Mouse (Mus musculus) midbrain, embryonic 11.5 days (tissue): ENCODE data around the gene Mapkapk3. TPM values are rescaled to one million over a fixed set of nuclear protein-coding genes. Genes with fewer than 3 reads are reported as not detected.
A peak's percentile ranks its signal among the peaks of the same experiment; 100 is the strongest.

ENCODE experiments used
- ATAC-seq: fragments of 200-750 bp; cut with Nextera tagmentation; 2 replicates; pipeline ENCODE4 v1.8.0; 2017; ENCODE audit warnings: moderate TSS enrichment, moderate library complexity; ENCODE audit not compliant: low FRiP score
- DNase-seq: peaks from one replicate; pipeline ENCODE4 v3.0.0; 2015; ENCODE audit warnings: low spot score; ENCODE audit errors: missing footprints
- H3K27ac ChIP-seq: fragments of 300-500 bp; sonication (generic); 2 replicates; pipeline ENCODE4 v1.5.1; 2014; ENCODE audit warnings: low read depth, low read length
- H3K27me3 ChIP-seq: fragments of 300-500 bp; sonication (generic); 2 replicates; pipeline ENCODE4 v1.6.1; 2014; ENCODE audit warnings: mild to moderate bottlenecking, low read length, moderate library complexity, mixed read lengths; ENCODE audit not compliant: control insufficient read depth, insufficient read depth
- H3K36me3 ChIP-seq: fragments of 300-500 bp; sonication (generic); 2 replicates; pipeline ENCODE4 v1.6.1; 2014; ENCODE audit warnings: mild to moderate bottlenecking, low read length, moderate library complexity, mixed read lengths; ENCODE audit not compliant: control insufficient read depth, insufficient read depth
- H3K4me1 ChIP-seq: fragments of 300-500 bp; sonication (generic); 2 replicates; pipeline ENCODE4 v1.6.1; 2014; ENCODE audit warnings: low read length; ENCODE audit not compliant: control insufficient read depth, insufficient read depth
- H3K4me2 ChIP-seq: fragments of 300-500 bp; sonication (generic); 2 replicates; pipeline ENCODE4 v1.6.1; 2014; ENCODE audit warnings: mild to moderate bottlenecking, moderate library complexity
- H3K4me3 ChIP-seq: fragments of 300-500 bp; sonication (generic); 2 replicates; pipeline ENCODE4 v1.5.1; 2014; ENCODE audit warnings: low read depth, low read length
- H3K9ac ChIP-seq: fragments of 300-500 bp; sonication (generic); 2 replicates; pipeline ENCODE4 v1.6.1; 2014; ENCODE audit warnings: low read length
- H3K9me3 ChIP-seq: fragments of 300-500 bp; sonication (generic); 2 replicates; pipeline ENCODE4 v1.6.1; 2016; ENCODE audit warnings: low read length; ENCODE audit not compliant: control insufficient read depth
- WGBS: fragments of 180-500 bp; shearing (Covaris S2); extraction: QIAGEN DNeasy Blood & Tissue Kit; methylation state at CpG from one replicate; pipeline ENCODE4 v1.1.7; 2014; 5-methylcytosine and 5-hydroxymethylcytosine counted together
- polyA plus RNA-seq: library from polyadenylated mRNA; unstranded; fragments of >200 nt; fragmentation: Nextera tagmentation; extraction: Ambion mirVana; gene quantifications from 2 replicates; pipeline ENCODE4 v1.2.1, GENCODE M21; 2014

Gene Mapkapk3
- polyA plus RNA-seq, 1 experiment from 2014 or later: 2.7 TPM

GRCm38 (mm10) chr9:107327879-107328620 lies 38.4 kb upstream of the Mapkapk3 start:
- ATAC-seq (no peak), DNase-seq (no peak)
- H3K36me3 ChIP-seq: no peaks in the 10 kb centered on the region; the same call in 1 of the 2 replicates
- no peak overlapping the region for H3K4me3 ChIP-seq
- H3K9ac ChIP-seq: no peak overlapping the region
- no peaks in the 10 kb centered on the region for H3K4me1 ChIP-seq
- H3K9me3 ChIP-seq: no peaks in the 10 kb centered on the region
- no peak overlapping the region for H3K4me2 ChIP-seq
- no peaks in the 10 kb centered on the region for H3K27me3 ChIP-seq
- 91% methylated on average over 16 of the region's 16 CpGs for WGBS
- no peak overlapping the region for H3K27ac ChIP-seq

DNA sequence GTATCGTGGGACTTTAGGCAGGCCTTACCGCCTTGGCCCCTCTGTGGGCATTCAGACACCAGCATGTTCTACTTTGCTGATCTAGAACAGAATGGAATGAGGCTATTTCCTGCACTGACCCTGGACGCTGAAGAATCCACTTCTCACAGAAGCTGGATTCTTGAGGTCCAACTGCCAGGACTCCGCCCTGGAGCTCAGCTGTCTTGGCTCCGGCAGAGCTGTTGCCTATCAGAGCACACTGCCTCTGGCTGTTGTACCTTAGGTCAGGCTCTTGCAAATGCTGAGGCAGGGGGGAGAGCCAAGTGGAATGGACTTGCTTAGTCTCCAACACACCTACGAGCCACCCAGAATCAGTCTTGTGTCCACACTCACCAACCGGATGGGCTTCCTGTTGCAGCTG lies 36.2 kb upstream of the Mapkapk3 start:
- H3K27me3 ChIP-seq: no peaks in the 10 kb centered on the region
- H3K36me3 ChIP-seq: no peaks in the 10 kb centered on the region
- no peak for DNase-seq
- no peak overlapping the region for H3K4me2 ChIP-seq
- H3K27ac ChIP-seq: no peak overlapping the region
- H3K4me1 ChIP-seq: no peaks in the 10 kb centered on the region
- no peaks in the 10 kb centered on the region for H3K9me3 ChIP-seq
- H3K4me3 ChIP-seq: no peak overlapping the region
- ATAC-seq: no peak
- 85% methylated on average over 7 of the region's 7 CpGs for WGBS
- no peak overlapping the region for H3K9ac ChIP-seq

GRCm38 (mm10) chr9:107324799-107325561 lies 35.3 kb upstream of the Mapkapk3 start:
- Histone ChIP-seq H3K27ac (no peak overlapping the region), H3K27me3 (no peaks in the 10 kb centered on the region), H3K4me2 (no peak overlapping the region), H3K4me1 (no peaks in the 10 kb centered on the region), H3K9me3 (no peaks in the 10 kb centered on the region), H3K36me3 (no peaks in the 10 kb centered on the region), H3K9ac (no peak overlapping the region), H3K4me3 (no peak overlapping the region)
- WGBS: 60% methylated on average over 4 of the region's 4 CpGs
- DNase-seq: no peak
- ATAC-seq: no peak

- H3K9me3 ChIP-seq: no peaks in the 10 kb centered on the region
- no peak overlapping the region for H3K4me2 ChIP-seq
- no peaks in the 10 kb centered on the region for H3K4me1 ChIP-seq
- DNase-seq (no peak), ATAC-seq (no peak)
- no peaks in the 10 kb centered on the region for H3K36me3 ChIP-seq
- no peak overlapping the region for H3K4me3 ChIP-seq
- no peaks in the 10 kb centered on the region for H3K27me3 ChIP-seq
- no peak overlapping the region for H3K9ac ChIP-seq
- no peak overlapping the region for H3K27ac ChIP-seq
- WGBS: 83% methylated on average over 6 of the region's 6 CpGs
Measured at GRCm38 (mm10) chr9:107323558-107323957, 33.9 kb upstream of the Mapkapk3 start.

DNA sequence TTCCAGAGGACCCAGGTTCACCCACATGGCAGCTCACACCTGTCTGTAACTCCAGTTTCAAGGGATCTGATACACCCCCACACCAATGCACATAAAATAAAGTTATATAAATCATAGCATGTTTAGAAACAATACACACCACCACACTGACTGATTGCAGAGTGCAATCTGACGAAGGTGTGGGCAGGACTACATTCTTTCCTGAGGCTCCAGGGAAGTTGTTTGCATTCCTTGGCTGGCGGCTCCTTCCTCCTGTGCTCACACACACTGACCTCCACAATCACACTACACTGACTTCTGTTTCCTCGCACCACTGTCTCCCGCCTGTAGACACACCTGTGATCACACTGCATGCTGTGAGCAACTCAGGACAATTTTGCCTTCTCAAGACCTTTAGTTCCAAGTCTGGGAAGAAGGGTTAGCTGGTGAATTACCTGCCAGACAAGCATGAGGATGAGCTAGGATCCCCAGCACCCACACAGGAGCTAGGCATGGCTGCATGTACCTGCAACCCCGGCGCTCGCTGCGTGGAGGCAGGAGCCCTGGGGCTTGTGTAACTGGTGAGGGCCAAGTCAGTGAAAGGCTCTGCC lies 32.9 kb upstream of the Mapkapk3 start:
- Histone ChIP-seq H3K9ac (no peak overlapping the region), H3K27ac (no peak overlapping the region), H3K4me1 (no peaks in the 10 kb centered on the region), H3K4me3 (no peak overlapping the region), H3K27me3 (no peaks in the 10 kb centered on the region), H3K36me3 (no peaks in the 10 kb centered on the region), H3K4me2 (no peak overlapping the region), H3K9me3 (no peaks in the 10 kb centered on the region)
- 82% methylated on average over 8 of the region's 8 CpGs for WGBS
- DNase-seq (no peak), ATAC-seq (no peak)

GRCm38 (mm10) chr9:107315791-107316190 lies 26.1 kb upstream of the Mapkapk3 start:
- Histone ChIP-seq H3K9me3 (no peaks in the 10 kb centered on the region), H3K9ac (no peak overlapping the region), H3K4me3 (no peak overlapping the region), H3K4me1 (no peaks in the 10 kb centered on the region), H3K4me2 (no peak overlapping the region), H3K36me3 (no peaks in the 10 kb centered on the region), H3K27ac (no peak overlapping the region), H3K27me3 (no peaks in the 10 kb centered on the region)
- no peak for ATAC-seq
- 84% methylated on average over 2 of the region's 2 CpGs for WGBS
- DNase-seq: peak; percentile 80

DNA sequence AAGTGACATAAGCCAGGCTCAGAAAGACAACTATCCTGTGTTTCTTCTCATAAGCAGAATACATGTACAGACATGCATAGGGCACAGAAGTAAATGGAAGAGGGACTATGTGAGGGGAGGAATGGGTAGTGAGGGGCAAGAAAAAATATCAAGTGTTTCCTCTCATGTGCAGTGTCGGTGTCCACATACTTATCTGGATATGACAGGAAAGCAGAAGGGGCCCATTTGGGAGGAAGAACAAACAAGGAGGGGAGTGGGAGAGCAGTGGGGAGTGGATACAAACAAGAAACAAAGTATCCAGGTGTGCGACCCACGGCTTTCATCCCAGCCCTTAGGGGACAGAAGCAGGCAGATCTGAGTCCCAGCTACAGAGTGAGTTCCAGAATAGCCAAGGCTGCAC lies 24.2 kb upstream of the Mapkapk3 start:
- ATAC-seq (no peak), DNase-seq (peak; percentile 10)
- no peak overlapping the region for H3K4me2 ChIP-seq
- no peaks in the 10 kb centered on the region for H3K27me3 ChIP-seq
- H3K9ac ChIP-seq: no peak overlapping the region
- H3K36me3 ChIP-seq: no peaks in the 10 kb centered on the region
- WGBS: 83% methylated on average over 3 of the region's 3 CpGs
- H3K9me3 ChIP-seq: no peaks in the 10 kb centered on the region
- no peak overlapping the region for H3K27ac ChIP-seq
- no peak overlapping the region for H3K4me3 ChIP-seq
- H3K4me1 ChIP-seq: no peaks in the 10 kb centered on the region

DNA sequence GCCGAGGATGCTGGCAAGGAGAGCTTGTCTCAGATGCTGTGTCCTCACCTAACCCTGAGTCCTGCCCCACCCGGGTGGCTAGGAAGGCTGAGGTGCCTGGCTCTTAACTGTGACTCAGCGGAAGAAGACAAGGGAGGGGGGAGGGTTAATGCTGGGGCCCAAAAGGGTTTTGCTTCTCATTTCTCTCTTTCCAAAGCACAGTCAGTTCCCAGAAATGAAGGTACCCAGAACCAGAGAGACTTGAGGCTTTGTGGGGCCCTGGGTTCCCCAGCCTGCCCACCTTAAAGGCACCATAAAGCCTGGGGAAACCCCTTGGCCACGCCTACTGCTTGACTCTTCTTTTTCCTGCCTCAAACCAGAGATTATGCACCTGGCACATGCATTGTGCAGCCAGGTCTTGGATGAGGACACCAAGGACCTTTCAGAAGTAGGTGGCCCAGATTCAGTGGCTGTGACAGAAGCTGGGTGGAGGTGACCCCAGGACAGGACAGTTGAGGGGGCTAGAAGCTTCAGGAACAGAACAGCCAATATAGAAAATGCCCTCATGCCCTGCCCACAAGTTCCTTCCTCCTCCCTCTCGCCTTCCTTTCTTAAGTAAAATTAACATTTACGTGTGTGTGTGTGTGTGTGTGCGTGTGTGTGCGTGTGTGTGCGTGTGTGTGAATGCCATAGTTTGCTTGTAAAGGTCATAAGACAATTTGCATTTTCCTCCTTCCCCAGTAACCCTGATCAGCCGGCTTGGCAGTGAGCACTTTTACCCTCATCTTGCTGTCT lies 23.3 kb upstream of the Mapkapk3 start:
- no peaks in the 10 kb centered on the region for H3K9me3 ChIP-seq
- WGBS: 72% methylated on average over 10 of the region's 10 CpGs
- no peak overlapping the region for H3K4me2 ChIP-seq
- ATAC-seq (no peak), DNase-seq (peak; percentile 54)
- no peaks in the 10 kb centered on the region for H3K4me1 ChIP-seq
- H3K9ac ChIP-seq: no peak overlapping the region
- H3K4me3 ChIP-seq: no peak overlapping the region
- no peaks in the 10 kb centered on the region for H3K27me3 ChIP-seq
- H3K27ac ChIP-seq: no peak overlapping the region
- H3K36me3 ChIP-seq: no peaks in the 10 kb centered on the region
